Mouse (Mus musculus) kidney, embryonic 15.5 days (tissue): Measurements from ENCODE around the gene Ms4a2. TPM values are rescaled to one million over a fixed set of nuclear protein-coding genes. Genes with fewer than 3 reads are reported as not detected.

Experiments used
- ATAC-seq: fragments of 200-750 bp; cut with Nextera tagmentation; replicated peaks from 2 replicates; pipeline ENCODE4 v1.8.0; 2017; ENCODE audit warnings: moderate TSS enrichment; ENCODE audit not compliant: low FRiP score
- H3K27ac ChIP-seq: fragments of 300-500 bp; sonication (generic); 2 replicates; pipeline ENCODE4 v1.5.1; 2015; ENCODE audit warnings: mild to moderate bottlenecking, inconsistent platforms
- H3K27me3 ChIP-seq: fragments of 300-500 bp; sonication (generic); 2 replicates; pipeline ENCODE4 v1.6.1; 2015; ENCODE audit warnings: inconsistent platforms
- H3K36me3 ChIP-seq: fragments of 300-500 bp; sonication (generic); 2 replicates; pipeline ENCODE4 v1.6.1; 2015; ENCODE audit warnings: inconsistent platforms
- H3K4me1 ChIP-seq: fragments of 300-500 bp; sonication (generic); 2 replicates; pipeline ENCODE4 v1.6.1; 2015; ENCODE audit warnings: inconsistent platforms
- H3K4me2 ChIP-seq: fragments of 300-500 bp; sonication (generic); 2 replicates; pipeline ENCODE4 v1.6.1; 2015; ENCODE audit warnings: moderate library complexity, mild to moderate bottlenecking, inconsistent platforms
- H3K4me3 ChIP-seq: fragments of 300-500 bp; sonication (generic); replicated peaks from 2 replicates; pipeline ENCODE4 v1.5.1; 2015; ENCODE audit warnings: mild to moderate bottlenecking, inconsistent platforms
- H3K9ac ChIP-seq: fragments of 300-500 bp; sonication (generic); 2 replicates; pipeline ENCODE4 v1.6.1; 2015; ENCODE audit warnings: mild to moderate bottlenecking, inconsistent platforms
- H3K9me3 ChIP-seq: fragments of 300-500 bp; sonication (generic); replicated peaks from 2 replicates; pipeline ENCODE4 v1.6.1; 2016; ENCODE audit warnings: inconsistent platforms
- WGBS: fragments of 180-500 bp; shearing (Covaris S2); methylation state at CpG from one replicate; pipeline ENCODE4 v1.1.7; 2015; ENCODE audit warnings: mixed read lengths; 5-methylcytosine and 5-hydroxymethylcytosine counted together
- polyA plus RNA-seq: library from polyadenylated mRNA; unstranded; fragments of >200 nt; fragmentation: Nextera tagmentation; extraction: Ambion mirVana; gene quantifications from 2 replicates; pipeline ENCODE4 v1.2.1, GENCODE M21; 2015

Gene Ms4a2
- polyA plus RNA-seq, 1 experiment from 2014 or later, result 1.3 TPM

GRCm38 (mm10) chr19:11617983-11618382, 5.5 kb downstream of the Ms4a2 start:
- no peak for ATAC-seq
- Histone ChIP-seq H3K27ac (no peak overlapping the region), H3K27me3 (no peaks in the 10 kb centered on the region), H3K9ac (no peak overlapping the region), H3K4me3 (no peak overlapping the region), H3K4me1 (no peaks in the 10 kb centered on the region), H3K4me2 (no peak overlapping the region), H3K9me3 (no peaks in the 10 kb centered on the region), H3K36me3 (no peaks in the 10 kb centered on the region)

DNA sequence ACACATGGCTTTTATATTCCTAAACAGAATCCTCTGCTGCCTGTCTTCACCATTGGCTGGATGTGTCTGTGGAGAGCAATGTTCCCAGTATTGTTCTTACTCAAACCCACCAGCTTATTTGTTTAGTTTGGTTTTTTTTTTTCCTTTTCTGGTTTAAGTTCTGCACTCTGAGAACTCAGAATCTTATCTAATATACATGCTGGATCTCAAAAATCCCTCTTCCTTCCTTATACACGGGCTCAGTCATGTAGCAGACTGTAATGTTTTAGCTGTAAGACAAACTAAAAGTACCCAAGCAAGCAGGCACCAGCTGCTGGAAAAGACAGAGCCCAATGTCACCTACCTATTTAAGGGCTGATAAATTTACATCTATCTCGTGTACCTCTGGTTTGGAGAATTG, 8.7 kb downstream of the Ms4a2 start:
- H3K9me3 ChIP-seq, result no peaks in the 10 kb centered on the region
- 63% methylated on average over 2 of the region's 2 CpGs for WGBS
- H3K27ac ChIP-seq, result no peak overlapping the region
- H3K9ac ChIP-seq, result no peak overlapping the region
- H3K4me2 ChIP-seq, result no peak overlapping the region
- no peaks in the 10 kb centered on the region for H3K27me3 ChIP-seq
- no peak for ATAC-seq
- 0 out of 2 replicates have a peak, but pooled peaks cover 2% of the 10 kb centered on the region for H3K4me1 ChIP-seq
- H3K4me3 ChIP-seq, result no peak overlapping the region
- no peaks in the 10 kb centered on the region for H3K36me3 ChIP-seq

GRCm38 (mm10) chr19:11613776-11614443, 9.6 kb downstream of the Ms4a2 start:
- ATAC-seq, result no peak
- H3K4me1 ChIP-seq, result 0 out of 2 replicates have a peak, but pooled peaks cover 2% of the 10 kb centered on the region
- no peak overlapping the region for H3K4me2 ChIP-seq
- no peak overlapping the region for H3K27ac ChIP-seq
- no peaks in the 10 kb centered on the region for H3K9me3 ChIP-seq
- 67% methylated on average over 8 of the region's 8 CpGs for WGBS
- H3K36me3 ChIP-seq, result no peaks in the 10 kb centered on the region
- H3K9ac ChIP-seq, result no peak overlapping the region
- H3K4me3 ChIP-seq, result no peak overlapping the region
- H3K27me3 ChIP-seq, result no peaks in the 10 kb centered on the region

- Histone ChIP-seq H3K4me3 (no peak overlapping the region), H3K4me2 (no peak overlapping the region), H3K4me1 (0 out of 2 replicates have a peak, but pooled peaks cover 2% of the 10 kb centered on the region), H3K9ac (no peak overlapping the region), H3K27me3 (no peaks in the 10 kb centered on the region), H3K27ac (no peak overlapping the region), H3K9me3 (no peaks in the 10 kb centered on the region), H3K36me3 (no peaks in the 10 kb centered on the region)
- 86% methylated on average over 1 of the region's 1 CpGs for WGBS
- ATAC-seq, result no peak
Observed at GRCm38 (mm10) chr19:11613084-11613483, 10.4 kb downstream of the Ms4a2 start.

GRCm38 (mm10) chr19:11612293-11612692, 11.2 kb downstream of the Ms4a2 start:
- no peak; the same call in 1 of the 2 replicates for ATAC-seq
- no peak overlapping the region for H3K27ac ChIP-seq
- no peaks in the 10 kb centered on the region for H3K27me3 ChIP-seq
- no peak overlapping the region for H3K9ac ChIP-seq
- 0 out of 2 replicates have a peak, but pooled peaks cover 2% of the 10 kb centered on the region for H3K4me1 ChIP-seq
- 22% methylated on average over 2 of the region's 2 CpGs for WGBS
- no peaks in the 10 kb centered on the region for H3K9me3 ChIP-seq
- H3K36me3 ChIP-seq, result no peaks in the 10 kb centered on the region
- H3K4me3 ChIP-seq, result no peak overlapping the region
- H3K4me2 ChIP-seq, result no peak overlapping the region

DNA sequence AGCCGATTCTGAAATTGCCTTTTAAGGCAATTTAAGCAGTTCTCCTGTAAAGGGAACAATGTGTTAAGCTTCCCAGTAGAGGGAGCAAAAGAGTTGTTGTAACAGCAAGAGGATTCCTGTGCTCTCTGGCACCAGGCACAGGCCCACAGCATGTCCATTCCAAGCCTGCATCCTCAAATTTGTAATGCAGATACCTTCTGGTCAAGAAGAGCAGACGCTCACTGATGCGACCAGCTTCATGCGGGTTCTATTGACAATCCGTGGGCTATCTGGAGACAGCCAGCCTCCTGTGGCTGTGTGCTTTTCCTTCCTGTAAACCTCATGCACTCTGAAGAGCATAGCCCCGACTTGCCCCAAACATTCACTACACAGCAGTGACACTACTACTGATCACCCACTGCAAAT, 12.0 kb downstream of the Ms4a2 start:
- Histone ChIP-seq H3K36me3 (no peaks in the 10 kb centered on the region), H3K27ac (no peak overlapping the region), H3K9ac (no peak overlapping the region), H3K4me2 (no peak overlapping the region), H3K4me1 (0 out of 2 replicates have a peak, but pooled peaks cover 2% of the 10 kb centered on the region), H3K4me3 (no peak overlapping the region), H3K27me3 (no peaks in the 10 kb centered on the region), H3K9me3 (no peaks in the 10 kb centered on the region)
- 16% methylated on average over 6 of the region's 6 CpGs for WGBS
- ATAC-seq, result peak; percentile 89

DNA sequence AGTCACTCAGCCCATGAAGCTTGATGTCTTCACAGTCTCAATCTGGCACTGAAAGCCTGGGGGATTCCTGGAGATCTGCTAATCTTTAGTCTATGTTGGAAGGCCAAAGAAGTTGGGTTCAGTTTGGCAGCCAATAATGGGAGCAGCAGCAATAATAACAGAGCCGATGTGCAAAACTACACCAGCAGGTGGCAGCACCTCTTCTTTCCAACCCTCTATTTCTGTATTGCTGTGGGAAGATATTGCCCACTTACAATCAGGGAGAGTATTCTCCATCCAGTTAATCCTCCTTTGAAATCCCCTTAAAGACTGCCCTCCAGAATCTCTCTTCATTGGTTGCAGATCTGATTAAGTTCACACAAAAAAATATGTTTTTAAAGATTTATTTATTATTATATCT, 15.3 kb downstream of the Ms4a2 start:
- Histone ChIP-seq H3K4me1 (0 out of 2 replicates have a peak, but pooled peaks cover 2% of the 10 kb centered on the region), H3K9me3 (no peaks in the 10 kb centered on the region), H3K27me3 (no peaks in the 10 kb centered on the region), H3K4me3 (no peak overlapping the region), H3K27ac (no peak overlapping the region), H3K4me2 (no peak overlapping the region), H3K36me3 (no peaks in the 10 kb centered on the region), H3K9ac (no peak overlapping the region)
- WGBS, result 7% methylated on average over 1 of the region's 1 CpGs
- ATAC-seq, result no peak

GRCm38 (mm10) chr19:11604603-11605002, 18.9 kb downstream of the Ms4a2 start, which contains the start of gene Ms4a6d:
Gene Ms4a6d (minus strand): TSS chr19:11604849.
- 88% methylated on average over 2 of the region's 2 CpGs for WGBS
- ATAC-seq, result no peak
- no peaks in the 10 kb centered on the region for H3K4me1 ChIP-seq

GRCm38 (mm10) chr19:11602026-11602425, 21.5 kb downstream of the Ms4a2 start:
- Histone ChIP-seq H3K9me3 (no peaks in the 10 kb centered on the region), H3K36me3 (no peaks in the 10 kb centered on the region), H3K4me3 (no peak overlapping the region), H3K27ac (no peak overlapping the region), H3K27me3 (no peaks in the 10 kb centered on the region), H3K4me1 (no peaks in the 10 kb centered on the region), H3K9ac (no peak overlapping the region), H3K4me2 (no peak overlapping the region)
- ATAC-seq, result no peak
- WGBS, result 92% methylated on average over 2 of the region's 2 CpGs

More at GRCm38 (mm10) chr19:11604603-11605002, 18.9 kb downstream of the Ms4a2 start, which contains the start of gene Ms4a6d:
- H3K4me3 ChIP-seq, result no peak within 1 kb of the TSS
- no peaks in the 10 kb centered on the region for H3K9me3 ChIP-seq
- H3K27ac ChIP-seq, result no peak within 1 kb of the TSS
- H3K36me3 ChIP-seq, result no peaks in the 10 kb centered on the region
- no peak within 1 kb of the TSS for H3K9ac ChIP-seq
- H3K27me3 ChIP-seq, result no peaks in the 10 kb centered on the region
- no peak within 1 kb of the TSS for H3K4me2 ChIP-seq

DNA sequence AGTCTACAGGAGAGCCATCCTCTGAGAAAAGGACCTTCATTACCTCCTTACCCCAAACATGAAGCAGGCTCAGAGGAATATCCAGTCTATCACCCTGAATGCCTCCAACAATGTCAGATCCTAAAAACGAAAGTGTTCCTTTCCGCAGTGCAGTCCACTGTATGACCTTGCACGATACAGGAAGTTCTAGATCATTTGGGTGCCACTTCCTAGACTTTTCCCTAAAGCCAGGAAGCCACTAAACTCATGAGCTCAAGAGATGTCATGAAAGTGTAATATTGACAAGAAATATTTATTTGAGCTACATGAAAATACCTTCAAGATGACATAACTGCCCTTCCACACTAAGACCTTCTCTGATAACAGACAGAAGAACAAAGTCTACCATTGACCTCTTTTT, 22.2 kb downstream of the Ms4a2 start:
- 87% methylated on average over 3 of the region's 3 CpGs for WGBS
- ATAC-seq, result no peak
- Histone ChIP-seq H3K9ac (no peak overlapping the region), H3K4me3 (no peak overlapping the region), H3K27ac (no peak overlapping the region), H3K36me3 (no peaks in the 10 kb centered on the region), H3K9me3 (no peaks in the 10 kb centered on the region), H3K4me1 (no peaks in the 10 kb centered on the region), H3K4me2 (no peak overlapping the region), H3K27me3 (no peaks in the 10 kb centered on the region)

DNA sequence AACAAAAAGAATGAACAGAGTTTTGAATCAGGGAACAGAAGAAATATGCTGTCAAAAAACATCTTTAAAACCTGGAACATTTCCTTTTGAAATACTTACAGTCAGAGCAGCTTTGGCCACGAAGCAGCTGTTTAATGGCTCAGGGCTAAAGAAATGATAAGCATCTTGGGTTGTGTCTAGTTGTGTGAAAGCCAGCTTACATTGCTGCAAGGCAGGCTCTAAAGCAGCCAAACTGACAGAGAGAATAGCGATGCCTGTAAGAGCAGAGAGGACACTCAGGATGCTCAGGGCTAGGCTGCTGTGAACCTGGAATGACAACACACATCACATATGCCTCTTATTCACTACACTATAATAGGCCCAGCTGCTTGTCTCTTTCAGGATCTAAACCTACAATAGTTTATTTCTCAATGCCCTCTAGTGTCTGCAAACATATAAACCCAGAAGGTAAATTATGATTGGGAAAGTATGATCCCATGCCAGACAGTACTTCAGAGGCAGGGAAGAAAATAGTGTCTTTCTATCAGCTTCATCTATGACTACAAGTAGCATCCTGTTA, 33.5 kb downstream of the Ms4a2 start:
- no peaks in the 10 kb centered on the region for H3K27me3 ChIP-seq
- H3K4me3 ChIP-seq, result no peak overlapping the region
- WGBS, result 61% methylated on average over 2 of the region's 2 CpGs
- no peaks in the 10 kb centered on the region for H3K4me1 ChIP-seq
- H3K36me3 ChIP-seq, result no peaks in the 10 kb centered on the region
- no peak overlapping the region for H3K4me2 ChIP-seq
- no peaks in the 10 kb centered on the region for H3K9me3 ChIP-seq
- no peak for ATAC-seq
- H3K9ac ChIP-seq, result no peak overlapping the region
- H3K27ac ChIP-seq, result no peak overlapping the region

- Histone ChIP-seq H3K27me3 (no peaks in the 10 kb centered on the region), H3K9ac (no peak overlapping the region), H3K9me3 (no peaks in the 10 kb centered on the region), H3K27ac (no peak overlapping the region), H3K4me2 (no peak overlapping the region), H3K4me3 (no peak overlapping the region), H3K4me1 (no peaks in the 10 kb centered on the region), H3K36me3 (no peaks in the 10 kb centered on the region)
- no peak for ATAC-seq
- WGBS, result 65% methylated on average over 4 of the region's 4 CpGs
Observed at GRCm38 (mm10) chr19:11589205-11589604, 34.3 kb downstream of the Ms4a2 start.
